Mouse (Mus musculus) bone marrow, adult 2 months (tissue): Measurements from ENCODE around the gene Acr.

ENCODE experiments used
- CTCF ChIP-seq: fragments of 200-500 bp; IDR thresholded peaks from 2 replicates; pipeline ENCODE4 v1.5.1; 2011; ENCODE audit warnings: low read length, control low read depth; ENCODE audit not compliant: control insufficient read depth, insufficient read depth
- POLR2A ChIP-seq: fragments of 200-500 bp; IDR thresholded peaks from 2 replicates; pipeline ENCODE4 v1.6.1; 2011; ENCODE audit warnings: low read depth, mild to moderate bottlenecking, control low read depth, low read length, borderline replicate concordance; ENCODE audit not compliant: control insufficient read depth

GRCm38 (mm10) chr15:89605822-89606570 lies 37.9 kb downstream of the Acr start:
- TF ChIP-seq CTCF (no peak), POLR2A (no peak)
